Mouse (Mus musculus) gastrocnemius, postnatal 4 days (tissue): ENCODE results near the gene Gm21818. TPM values are rescaled to one million over a fixed set of nuclear protein-coding genes. Genes with fewer than 3 reads are reported as not detected.
"Not testable (repeated sequence)": the region's sequence is repeated elsewhere in the genome, so short reads cannot be mapped to it uniquely, and the experiment has no call there.

Experiments used
- DNase-seq, 2 experiments: peaks; one replicate each; pipeline ENCODE4 v3.0.0; 2021 to 2022; ENCODE audit warnings: low spot score in 2 of 2, mixed read lengths in 2 of 2
- long read RNA-seq, 2 experiments: library from polyadenylated mRNA; stranded (forward); transcript quantifications; one replicate each; pipeline ENCODE4 v2.0.0; 2021
- total RNA-seq, 2 experiments: library from RNA; stranded (reverse); gene quantifications; 2 replicates each; pipeline ENCODE4 v1.2.3; 2021

Gm21818 gene
- not detected for total RNA-seq
- long read RNA-seq, experiment 1, result 0 reads
- long read RNA-seq, experiment 2, result 0 reads

- DNase-seq, result not testable (repeated sequence)
These were observed at the start of gene Gm21818 for GRCm38 (mm10) chr13:120172133-120172532. TSS of gene Gm21818 (plus strand) at chr13:120172433.

- not testable (repeated sequence) for DNase-seq
These were observed 32.3 kb upstream of the Gm21818 start, which contains the start of gene Gm20767 for GRCm38 (mm10) chr13:120139946-120140345. TSS of gene Gm20767 (plus strand) at chr13:120140246.

- not testable (repeated sequence) for DNase-seq
These were observed 29.9 kb upstream of the Gm21818 start for GRCm38 (mm10) chr13:120142348-120142747.

GRCm38 (mm10) chr13:120149660-120150407 lies 22.4 kb upstream of the Gm21818 start:
- DNase-seq, result not testable (repeated sequence)

GRCm38 (mm10) chr13:120150589-120150988 lies 21.6 kb upstream of the Gm21818 start:
- DNase-seq, result not testable (repeated sequence)

GRCm38 (mm10) chr13:120168301-120168700 lies 3.9 kb upstream of the Gm21818 start:
- DNase-seq, result not testable (repeated sequence)

GRCm38 (mm10) chr13:120196189-120196821 lies 24.1 kb downstream of the Gm21818 start:
- not testable (repeated sequence) for DNase-seq

- DNase-seq, result not testable (repeated sequence)
These were observed 43.6 kb downstream of the Gm21818 start, which contains the start of gene Gm21762 for GRCm38 (mm10) chr13:120215847-120216246. TSS of gene Gm21762 (minus strand) at chr13:120215947.

- not testable (repeated sequence) for DNase-seq
These were observed 48.7 kb downstream of the Gm21818 start for GRCm38 (mm10) chr13:120220922-120221321.

GRCm38 (mm10) chr13:120223012-120223659 lies 50.9 kb downstream of the Gm21818 start:
- DNase-seq, result not testable (repeated sequence)

Other genes starting within 250 kb of the Gm21818 start
- gene Gm21761, start 243.2 kb upstream of the Gm21818 start, total RNA-seq, result not detected
- gene B020031M17Rik, start 221.6 kb upstream of the Gm21818 start, total RNA-seq, result not detected
- not detected for gene Gm36079, start 145.4 kb upstream of the Gm21818 start, total RNA-seq
- gene Gm21188, start 120.2 kb upstream of the Gm21818 start, total RNA-seq, result under 1 TPM in 1 of 2 experiments, not detected in 1; 0.36 TPM
- gene Gm20767, start 32.2 kb upstream of the Gm21818 start, total RNA-seq, result not detected
- gene Gm21762, start 43.5 kb downstream of the Gm21818 start, total RNA-seq, result not detected
- gene Gm21731, start 66.7 kb downstream of the Gm21818 start, total RNA-seq, result not detected
- not detected for gene AF067061, start 90.7 kb downstream of the Gm21818 start, total RNA-seq
- not detected for gene BC147527, start 128.0 kb downstream of the Gm21818 start, total RNA-seq
- gene Tcstv3, start 144.4 kb downstream of the Gm21818 start, total RNA-seq, result not detected